Mouse (Mus musculus) lung, postnatal 0 days (tissue): ENCODE data around the gene Med4. TPM values are rescaled to one million over a fixed set of nuclear protein-coding genes. Genes with fewer than 3 reads are reported as not detected.
"Not testable (repeated sequence)": the region's sequence is repeated elsewhere in the genome, so short reads cannot be mapped to it uniquely, and the experiment has no call there.

ENCODE experiments used
- ATAC-seq: fragments of 200-750 bp; cut with Nextera tagmentation; 2 replicates; pipeline ENCODE4 v1.8.0; 2017; ENCODE audit warnings: moderate library complexity
- DNase-seq: peaks from one replicate; pipeline ENCODE4 v3.0.0-alpha.2; 2016; ENCODE audit warnings: low spot score
- H3K27ac ChIP-seq: fragments of 300-500 bp; sonication (generic); 2 replicates; pipeline ENCODE4 v1.5.1; 2014; ENCODE audit warnings: antibody characterized with exemption, mild to moderate bottlenecking, low read length, mixed read lengths
- H3K27me3 ChIP-seq: fragments of 300-500 bp; sonication (generic); replicated peaks from 2 replicates; pipeline ENCODE4 v1.6.1; 2014; ENCODE audit warnings: low read length, mixed read lengths; ENCODE audit not compliant: insufficient read depth
- H3K36me3 ChIP-seq: fragments of 300-500 bp; sonication (generic); 2 replicates; pipeline ENCODE4 v1.6.1; 2014; ENCODE audit warnings: low read length, mixed read lengths; ENCODE audit not compliant: insufficient read depth
- H3K4me1 ChIP-seq: fragments of 300-500 bp; sonication (generic); 2 replicates; pipeline ENCODE4 v1.6.1; 2014; ENCODE audit warnings: antibody characterized with exemption, low read depth, low read length, mixed read lengths; ENCODE audit not compliant: insufficient read depth
- H3K4me2 ChIP-seq: fragments of 300-500 bp; sonication (generic); replicated peaks from 2 replicates; pipeline ENCODE4 v1.6.1; 2014; ENCODE audit warnings: low read depth, mild to moderate bottlenecking, low read length, moderate library complexity, mixed read lengths
- H3K4me3 ChIP-seq: fragments of 300-500 bp; sonication (generic); 2 replicates; pipeline ENCODE4 v1.5.1; 2014; ENCODE audit warnings: low read depth, low read length
- H3K9ac ChIP-seq: fragments of 300-500 bp; sonication (generic); replicated peaks from 2 replicates; pipeline ENCODE4 v1.6.1; 2014; ENCODE audit warnings: low read depth, mild to moderate bottlenecking
- H3K9me3 ChIP-seq: fragments of 300-500 bp; sonication (generic); 2 replicates; pipeline ENCODE4 v1.6.1; 2016; ENCODE audit warnings: low read length, mixed read lengths
- CTCF ChIP-seq: IDR thresholded peaks from 2 replicates; pipeline ENCODE4 v1.5.1; 2016; ENCODE audit warnings: antibody characterized with exemption, mild to moderate bottlenecking
- EP300 ChIP-seq: IDR thresholded peaks from 2 replicates; pipeline ENCODE4 v1.6.1; 2016; ENCODE audit warnings: antibody characterized with exemption, mild to moderate bottlenecking, control low read depth
- WGBS: fragments of 180-500 bp; shearing (Covaris S2); extraction: QIAGEN DNeasy Blood & Tissue Kit; methylation state at CpG from one replicate; pipeline ENCODE4 v1.1.7; 2014; 5-methylcytosine and 5-hydroxymethylcytosine counted together
- polyA plus RNA-seq: library from polyadenylated mRNA; unstranded; fragments of >200 nt; fragmentation: Nextera tagmentation; extraction: Ambion mirVana; gene quantifications from 2 replicates; pipeline ENCODE4 v1.2.1, GENCODE M21; 2015

Med4 gene
- polyA plus RNA-seq, 1 experiment from 2014 or later = 52.8 TPM

DNA sequence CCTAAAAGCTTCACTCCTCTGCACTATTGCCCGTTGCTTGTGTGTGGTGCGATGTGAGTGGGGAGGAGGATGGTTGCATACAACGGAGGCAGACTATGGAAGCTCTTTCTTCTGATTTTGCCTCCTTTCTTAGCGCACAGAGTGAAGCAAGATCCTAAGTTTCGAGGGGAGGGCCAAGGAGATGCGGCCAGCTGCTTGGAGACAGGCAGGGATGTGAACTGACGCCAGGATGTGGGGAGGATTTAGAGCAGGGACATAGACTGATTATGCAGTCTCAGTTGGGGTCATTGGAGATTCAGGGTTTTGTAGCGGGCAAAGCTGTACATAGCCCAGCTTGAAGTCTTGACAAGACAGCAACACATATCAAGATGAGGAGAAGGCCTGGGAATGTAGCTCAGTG, 3.5 kb upstream of the Med4 start:
- H3K9me3 ChIP-seq = no peaks in the 10 kb centered on the region
- H3K4me1 ChIP-seq = peaks cover 11% of the 10 kb centered on the region; the same call in 1 of the 2 replicates
- ATAC-seq = no peak
- WGBS = 57% methylated on average over 8 of the region's 8 CpGs
- TF ChIP-seq CTCF (no peak), EP300 (no peak)
- H3K9ac ChIP-seq = no peak overlapping the region
- no peaks in the 10 kb centered on the region for H3K36me3 ChIP-seq
- no peaks in the 10 kb centered on the region for H3K27me3 ChIP-seq
- no peak overlapping the region for H3K4me3 ChIP-seq
- H3K27ac ChIP-seq = no peak overlapping the region
- no peak overlapping the region for H3K4me2 ChIP-seq
- DNase-seq = no peak

DNA sequence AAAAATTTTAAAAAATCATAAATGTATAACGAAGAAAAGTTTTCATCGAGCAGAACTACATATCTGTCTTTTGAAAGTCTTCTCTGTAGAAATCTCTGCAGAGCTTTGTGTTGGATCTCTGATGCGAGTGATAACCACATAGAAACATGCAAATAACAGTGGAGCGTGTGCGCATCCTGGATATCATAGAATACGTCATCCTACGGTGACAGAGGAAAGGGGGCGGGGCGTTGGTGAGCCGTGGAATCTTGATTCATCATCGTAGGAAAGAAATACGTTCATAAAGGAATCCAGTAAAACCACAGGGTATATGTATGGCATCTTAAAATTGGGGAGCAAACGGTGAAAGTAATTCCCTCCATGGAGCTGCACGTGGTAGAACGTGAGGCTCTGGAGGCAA, 2.6 kb upstream of the Med4 start:
- H3K4me2 ChIP-seq = no peak overlapping the region

DNA sequence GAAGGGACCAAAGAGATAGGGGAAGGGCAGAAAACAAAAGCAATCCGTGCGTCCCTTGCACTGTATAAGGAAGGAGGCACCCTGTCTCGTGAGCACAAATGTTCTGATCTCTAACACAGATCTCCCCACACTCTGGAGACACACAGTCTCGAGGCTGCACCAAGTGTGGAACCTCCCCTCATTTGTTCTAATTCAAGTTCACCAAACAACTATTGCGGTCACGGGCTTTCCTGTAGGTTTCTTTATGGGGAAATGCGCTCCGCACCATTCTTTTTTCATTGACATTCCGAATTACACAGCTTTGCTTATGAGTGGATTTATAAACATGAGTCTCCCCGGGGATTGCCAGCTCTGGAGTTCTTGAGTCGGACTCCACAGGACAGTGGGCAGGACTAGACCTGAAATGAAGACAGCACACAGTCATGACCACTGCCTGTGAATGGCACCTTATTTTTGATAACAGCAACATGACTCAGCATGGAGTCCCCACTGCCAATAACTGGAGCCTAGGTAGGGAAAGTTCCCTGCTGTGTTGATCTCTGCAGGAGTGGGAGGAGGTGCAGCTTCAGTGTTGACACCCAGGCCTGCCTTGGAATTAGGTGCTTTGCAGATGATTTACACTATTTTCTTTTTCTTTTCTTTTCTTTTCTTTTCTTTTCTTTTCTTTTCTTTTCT, 2.0 kb upstream of the Med4 start:
- Histone ChIP-seq H3K4me1 (peaks cover 8% of the 10 kb centered on the region; the same call in 1 of the 2 replicates), H3K9me3 (no peaks in the 10 kb centered on the region), H3K4me3 (no peak overlapping the region), H3K36me3 (no peaks in the 10 kb centered on the region), H3K4me2 (peak overlapping the region; percentile 27; the same call in 1 of the 2 replicates), H3K27ac (peak overlapping the region; percentile 61), H3K27me3 (no peaks in the 10 kb centered on the region), H3K9ac (no peak overlapping the region)
- DNase-seq (peak; percentile 70), ATAC-seq (peak; percentile 82)
- TF ChIP-seq CTCF (no peak), EP300 (peak; percentile 67)
- WGBS = 34% methylated on average over 11 of the region's 11 CpGs

More for the DNA sequence above, 2.6 kb upstream of the Med4 start:
- H3K27me3 ChIP-seq = no peaks in the 10 kb centered on the region
- H3K4me3 ChIP-seq = no peak overlapping the region
- peak overlapping the region; percentile 61; the same call in 1 of the 2 replicates for H3K27ac ChIP-seq
- ATAC-seq (no peak), DNase-seq (peak; percentile 49)
- TF ChIP-seq CTCF (no peak), EP300 (no peak)
- peaks cover 11% of the 10 kb centered on the region; the same call in 1 of the 2 replicates for H3K4me1 ChIP-seq
- H3K9me3 ChIP-seq = no peaks in the 10 kb centered on the region
- WGBS = 66% methylated on average over 15 of the region's 15 CpGs
- H3K36me3 ChIP-seq = no peaks in the 10 kb centered on the region
- H3K9ac ChIP-seq = no peak overlapping the region

DNA sequence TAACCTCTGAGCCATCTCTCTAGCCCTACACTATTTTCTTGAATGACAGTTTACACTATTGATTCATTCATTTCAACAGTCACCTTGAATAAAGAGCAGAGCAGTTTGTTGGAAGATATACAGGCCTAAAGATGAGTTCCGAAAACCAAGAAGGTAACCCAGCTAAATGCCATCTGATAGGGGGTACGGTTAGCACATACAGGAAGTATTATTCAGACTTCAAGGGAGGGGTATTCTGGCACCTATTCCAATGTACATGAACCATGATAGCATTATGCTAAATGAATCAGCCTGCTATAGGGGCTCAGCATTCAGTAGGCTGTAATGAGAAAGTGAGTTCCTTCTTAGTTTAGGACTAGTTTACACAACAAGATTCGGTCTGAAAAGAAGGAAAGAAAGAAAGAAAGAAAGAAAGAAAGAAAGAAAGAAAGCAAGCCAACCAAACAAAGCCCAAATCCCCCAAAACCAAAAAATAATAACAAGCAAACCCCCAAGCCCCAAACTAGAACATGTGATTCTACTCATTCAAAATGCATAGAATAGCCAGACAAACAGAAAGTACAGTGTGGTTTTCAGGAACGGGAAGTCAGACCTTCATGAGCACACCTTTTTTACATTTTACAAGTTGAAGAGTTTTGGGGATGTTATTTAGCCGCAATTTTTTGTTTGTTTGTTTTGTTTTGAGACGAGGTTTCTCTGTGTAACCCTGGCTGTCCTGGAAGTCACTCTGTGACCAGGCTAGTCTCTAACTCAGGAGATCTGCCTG, 1.0 kb upstream of the Med4 start:
- Histone ChIP-seq H3K4me1 (peaks cover 6% of the 10 kb centered on the region; the same call in 1 of the 2 replicates), H3K9me3 (no peaks in the 10 kb centered on the region), H3K27ac (no peak overlapping the region), H3K27me3 (no peaks in the 10 kb centered on the region), H3K4me3 (no peak overlapping the region), H3K4me2 (no peak overlapping the region), H3K9ac (no peak overlapping the region), H3K36me3 (no peaks in the 10 kb centered on the region)
- no peak for ATAC-seq
- TF ChIP-seq EP300 = no peak
- no peak for TF ChIP-seq CTCF
- no peak for DNase-seq
- 95% methylated on average over 6 of the region's 6 CpGs for WGBS

DNA sequence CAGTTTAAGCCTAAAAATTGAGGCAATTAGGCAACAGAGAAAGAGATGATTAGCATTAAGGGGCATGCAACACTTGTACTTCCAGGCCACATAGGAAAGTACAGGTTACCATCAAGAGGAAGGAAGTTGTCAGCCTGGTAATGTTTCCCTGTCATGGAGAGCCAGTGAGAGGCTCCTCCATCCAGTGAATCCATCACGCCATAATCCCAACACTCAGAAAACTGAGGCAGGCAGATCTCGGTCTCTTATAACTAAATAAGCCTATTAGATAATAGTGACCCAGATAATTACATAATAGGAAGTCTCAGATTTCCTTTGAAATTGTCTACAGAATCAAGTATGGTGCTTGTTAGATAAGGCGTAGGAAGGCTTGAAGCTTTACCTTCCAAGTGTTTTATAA, 14.3 kb downstream of the Med4 start:
- Histone ChIP-seq H3K27ac (no peak overlapping the region), H3K9ac (no peak overlapping the region), H3K27me3 (no peaks in the 10 kb centered on the region), H3K4me2 (no peak overlapping the region; the same call in 1 of the 2 replicates), H3K4me1 (no peaks in the 10 kb centered on the region), H3K36me3 (no peaks in the 10 kb centered on the region), H3K9me3 (no peaks in the 10 kb centered on the region), H3K4me3 (no peak overlapping the region)
- TF ChIP-seq CTCF = no peak
- TF ChIP-seq EP300 = no peak
- ATAC-seq (no peak), DNase-seq (no peak)
- 59% methylated on average over 3 of the region's 3 CpGs for WGBS

DNA sequence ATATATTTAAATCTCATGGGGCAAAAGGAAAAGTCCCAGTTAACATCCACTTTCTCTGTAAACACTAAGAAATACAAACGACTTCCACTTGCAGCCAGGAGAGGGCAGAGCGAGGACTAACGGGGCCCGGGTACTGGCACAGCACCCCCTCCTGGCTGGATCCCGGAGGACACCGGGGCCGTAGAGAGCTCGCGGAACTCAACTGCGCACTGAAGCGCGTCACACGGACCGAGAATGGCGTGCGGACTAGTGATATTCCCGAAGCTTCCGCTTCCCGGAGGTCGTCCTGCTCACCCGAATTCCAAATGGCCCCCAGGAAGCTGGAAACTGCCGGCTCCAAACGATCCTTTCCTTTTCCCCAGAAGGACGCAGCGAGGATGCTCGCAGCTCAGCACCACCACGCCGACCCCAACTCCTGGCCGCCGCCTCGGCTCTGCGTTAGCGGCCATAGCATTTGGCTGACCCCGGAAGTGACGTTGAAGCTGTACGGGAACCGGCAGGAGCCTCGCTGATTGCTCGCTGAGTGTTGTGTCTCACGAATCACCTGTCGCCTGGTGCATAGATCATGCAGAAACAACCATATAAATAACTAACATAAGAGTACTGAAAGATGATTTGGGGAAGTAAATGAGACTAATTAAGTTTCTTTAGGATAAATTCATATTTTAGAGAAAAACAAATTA, 15.1 kb downstream of the Med4 start, which contains the start of gene Sucla2:
Gene Sucla2 (plus strand): TSS at position 554 of the 683 bp plus-strand sequence.
- ATAC-seq (peak; percentile 100), DNase-seq (peak; percentile 97)
- under 1% methylated on average over 36 of the region's 41 CpGs for WGBS
- Histone ChIP-seq H3K27me3 (no peaks in the 10 kb centered on the region), H3K36me3 (no peaks in the 10 kb centered on the region), H3K9ac (peak within 1 kb of the TSS; percentile 56), H3K4me2 (peak within 1 kb of the TSS; percentile 25), H3K27ac (peak within 1 kb of the TSS; percentile 87), H3K4me1 (no peaks in the 10 kb centered on the region), H3K9me3 (no peaks in the 10 kb centered on the region), H3K4me3 (peak within 1 kb of the TSS; percentile 47)
- TF ChIP-seq EP300 = peak; percentile 23; the same call in 1 of the 2 replicates
- TF ChIP-seq CTCF = peak; percentile 100

DNA sequence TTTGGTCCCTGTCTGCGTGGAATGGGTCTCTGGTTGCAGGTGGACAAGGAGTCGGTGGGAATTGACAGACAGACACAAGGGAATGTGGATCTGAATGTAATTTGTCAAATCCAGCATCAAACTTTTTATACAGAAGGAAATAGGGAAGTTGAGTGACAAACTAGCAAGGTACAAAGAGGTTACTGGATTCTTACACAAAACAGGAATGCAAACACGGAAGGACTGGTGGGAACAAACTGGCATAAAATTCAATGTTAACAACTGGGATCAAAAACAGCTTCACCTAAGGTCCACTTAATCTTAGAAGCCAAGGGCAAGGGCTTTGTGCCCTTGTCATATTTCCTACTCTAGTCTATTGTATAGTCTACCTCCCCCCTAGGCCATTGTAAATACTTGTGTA, 18.8 kb downstream of the Med4 start:
- H3K9me3 ChIP-seq, H3K4me1 ChIP-seq, H3K27ac ChIP-seq, ATAC-seq, H3K4me3 ChIP-seq, H3K4me2 ChIP-seq, H3K27me3 ChIP-seq, DNase-seq, H3K9ac ChIP-seq, H3K36me3 ChIP-seq: not testable (repeated sequence)
- WGBS = 83% methylated on average over 3 of the region's 3 CpGs
